Comparison of ENCODE assay signal across 14 mouse cellular contexts in the genomic region with DNA sequence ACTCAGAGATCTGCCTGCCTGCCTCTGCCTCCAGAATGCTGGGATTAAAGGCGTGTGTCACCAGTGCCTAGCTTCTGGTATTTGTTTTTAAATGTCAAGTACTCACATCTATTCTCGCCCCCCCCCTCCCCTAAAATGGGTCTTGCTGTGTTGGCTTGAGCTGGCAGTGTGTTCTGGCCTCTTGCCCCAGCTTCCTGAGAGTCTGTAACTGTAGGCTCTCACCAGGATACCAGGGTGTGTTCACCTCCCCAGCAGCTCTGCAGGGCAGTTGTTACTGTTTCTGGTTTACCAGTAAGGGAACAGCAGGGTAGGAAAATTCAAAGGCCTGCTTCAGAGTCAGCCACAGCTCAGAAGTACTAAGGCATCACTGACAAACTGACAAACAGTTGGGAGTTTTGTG. TPM values are rescaled to one million over a fixed set of nuclear protein-coding genes. Genes with fewer than 3 reads are reported as not detected.
DNase-seq lines count a peak whose midpoint lies in the region; ATAC-seq and TF ChIP-seq lines count a peak whose summit lies in the region.
"Had no signal": no experiment of that assay in that cellular context is flagged by ENCODE, and none has a peak within 500 bp of the region (broad histone marks: within the 10 kb centered on the region; RNA-seq: fewer than 3 reads in every experiment).

No protein-coding gene starts in this region.

- H3K36me3 ChIP-seq in kidney, adult 2 months (ENCODE audit: control insufficient read depth, insufficient read depth, low read length) = no peaks in the 10 kb centered on the region
- H3K36me3 ChIP-seq: midbrain, embryonic 12.5 days had no signal

- ATAC-seq in hematopoietic stem cell, adult 5-6 weeks (replicated peaks in 1 of 2; ENCODE audit: insufficient read depth in 1 of 2, low FRiP score in 2 of 2, low TSS enrichment in 1 of 2, low read depth in 1 of 2, poor library complexity in 2 of 2, severe bottlenecking in 2 of 2) = peak; percentile 68 to 91
- no peak for ATAC-seq in megakaryocyte-erythroid progenitor cell, adult 5-6 weeks (replicated peaks; ENCODE audit: low FRiP score, low TSS enrichment, poor library complexity, severe bottlenecking)
- ATAC-seq: Patski had no signal

- peak; percentile 32 for DNase-seq in adrenal gland, postnatal 10 days
- DNase-seq in adrenal gland, postnatal 4 days (ENCODE audit: low spot score in 2 of 2) = no peak
- peak; percentile 36 for DNase-seq in kidney, adult 2 months
- DNase-seq in kidney, adult 11 months = no peak
- DNase-seq in ES-CJ7 (ENCODE audit: low read depth, low spot score) = peak; percentile 57
- no peak for DNase-seq in retina, embryonic 14.5 days (ENCODE audit: low spot score)
- DNase-seq: gastrocnemius, adult 2 months had no signal

- TF ChIP-seq POLR2A in kidney, adult 2 months (IDR thresholded peaks at IDR 0.05; ENCODE audit: low read depth, low read length) = no peak

- TF ChIP-seq CTCF in kidney, adult 2 months (conservative IDR thresholded peaks at IDR 0.05; ENCODE audit: insufficient read depth, insufficient read length, low read depth, low read length) = no peak

- 50% methylated on average over 2 of the region's 2 CpGs for WGBS in kidney, adult 2 months

- no peaks in the 10 kb centered on the region for H3K27me3 ChIP-seq in kidney, adult 2 months (replicated peaks; ENCODE audit: control insufficient read depth, insufficient read depth, low read length)
- H3K27me3 ChIP-seq: midbrain, embryonic 12.5 days had no signal

- no peaks in the 10 kb centered on the region for H3K4me1 ChIP-seq in kidney, adult 2 months (ENCODE audit: control insufficient read depth, insufficient read depth, low read length)
- H3K4me1 ChIP-seq: midbrain, embryonic 12.5 days had no signal

- no peak overlapping the region for H3K4me3 ChIP-seq in kidney, adult 2 months (ENCODE audit: insufficient read depth, low read depth, low read length)
- H3K4me3 ChIP-seq: gastrocnemius, adult 2 months; midbrain, embryonic 12.5 days had no signal

- H3K27ac ChIP-seq in kidney, adult 2 months (ENCODE audit: insufficient read depth, low read depth, low read length) = no peak overlapping the region
- H3K27ac ChIP-seq: gastrocnemius, adult 2 months; liver, embryonic 14.5 days; midbrain, embryonic 12.5 days had no signal

RNA-seq across cellular contexts. Expression of a gene that starts 33.5 kb away (rescaled TPM):
- total RNA-seq in adrenal gland, postnatal 10 days (2021) = 1 to 10 TPM in 1 of 2 experiments, under 1 TPM in 1; 0.60 to 1.5 TPM
- 1 to 10 TPM; 2.1 to 2.3 TPM for total RNA-seq in adrenal gland, postnatal 4 days (2021)
- 0.38 and 1.1 TPM in 2 replicates for polyA plus RNA-seq in kidney, adult 2 months (2012; rRNA removed)
- total RNA-seq in hematopoietic stem cell, adult 5-6 weeks (2017) = 7.8 and 18.6 TPM in 2 replicates
- 0.47 and 0.72 TPM in 2 replicates for total RNA-seq in megakaryocyte-erythroid progenitor cell, adult 5-6 weeks (2014; fragmentation: Nextera tagmentation)
- 0.19 and 11.8 TPM in 2 replicates for total RNA-seq in megakaryocyte-erythroid progenitor cell, adult 5-6 weeks (2017)

RNA-seq across cellular contexts. Expression of a gene that starts 37.5 kb away (rescaled TPM):
- not detected for total RNA-seq in adrenal gland, postnatal 10 days (2021)
- total RNA-seq in adrenal gland, postnatal 4 days (2021) = not detected
- 0.22 and 0.41 TPM in 2 replicates for polyA plus RNA-seq in kidney, adult 2 months (2012; rRNA removed)
- not detected in 2 replicates for total RNA-seq in hematopoietic stem cell, adult 5-6 weeks (2017)
- total RNA-seq in megakaryocyte-erythroid progenitor cell, adult 5-6 weeks (2014; fragmentation: Nextera tagmentation) = not detected in 2 replicates
- not detected in 2 replicates for total RNA-seq in megakaryocyte-erythroid progenitor cell, adult 5-6 weeks (2017)
- total RNA-seq: gastrocnemius, adult 2 months had no signal
- polyA plus RNA-seq: hindbrain, embryonic 11.5 days; large intestine, adult 2 months; liver, embryonic 14.5 days; midbrain, embryonic 12.5 days; Patski had no signal

RNA-seq across cellular contexts. Expression of a gene that starts 58.9 kb away (rescaled TPM):
- 10 to 100 TPM; 10.5 to 11.3 TPM for total RNA-seq in adrenal gland, postnatal 10 days (2021)
- 10 to 100 TPM; 15.9 to 16.7 TPM for total RNA-seq in adrenal gland, postnatal 4 days (2021)
- 6.2 and 6.5 TPM in 2 replicates for polyA plus RNA-seq in kidney, adult 2 months (2012; rRNA removed)
- total RNA-seq in hematopoietic stem cell, adult 5-6 weeks (2017) = 4.4 TPM in 2 replicates
- total RNA-seq in megakaryocyte-erythroid progenitor cell, adult 5-6 weeks (2014; fragmentation: Nextera tagmentation) = 1.7 and 4.3 TPM in 2 replicates
- total RNA-seq in megakaryocyte-erythroid progenitor cell, adult 5-6 weeks (2017) = 1.0 and 1.8 TPM in 2 replicates

RNA-seq across cellular contexts. Expression of a gene that starts 59.2 kb away (rescaled TPM):
- 10 to 100 TPM; 18.5 to 20.5 TPM for total RNA-seq in adrenal gland, postnatal 10 days (2021)
- 10 to 100 TPM; 25.2 to 28.5 TPM for total RNA-seq in adrenal gland, postnatal 4 days (2021)
- 27.7 and 29.8 TPM in 2 replicates for polyA plus RNA-seq in kidney, adult 2 months (2012; rRNA removed)
- 21.8 and 22.5 TPM in 2 replicates for total RNA-seq in hematopoietic stem cell, adult 5-6 weeks (2017)
- 12.3 and 16.9 TPM in 2 replicates for total RNA-seq in megakaryocyte-erythroid progenitor cell, adult 5-6 weeks (2014; fragmentation: Nextera tagmentation)
- 5.1 and 9.4 TPM in 2 replicates for total RNA-seq in megakaryocyte-erythroid progenitor cell, adult 5-6 weeks (2017)

Comparison
In these comparisons a context has a peak if more than half of its experiments do, and no peak if none do; other contexts are left out.
1. DNase-seq: peak in adrenal gland, postnatal 10 days (single experiment), kidney, adult 2 months (single experiment) and ES-CJ7 (single experiment); none in adrenal gland, postnatal 4 days (0 of 2), kidney, adult 11 months (single experiment) and retina, embryonic 14.5 days (single experiment).